Mouse (Mus musculus): Measurements from ENCODE around the gene Bcl2l12. TPM values are rescaled to one million over a fixed set of nuclear protein-coding genes. Genes with fewer than 3 reads are reported as not detected.

The Bcl2l12 gene
- polyA plus RNA-seq, 1 experiment from 2014 or later, result 10.2 TPM

DNA sequence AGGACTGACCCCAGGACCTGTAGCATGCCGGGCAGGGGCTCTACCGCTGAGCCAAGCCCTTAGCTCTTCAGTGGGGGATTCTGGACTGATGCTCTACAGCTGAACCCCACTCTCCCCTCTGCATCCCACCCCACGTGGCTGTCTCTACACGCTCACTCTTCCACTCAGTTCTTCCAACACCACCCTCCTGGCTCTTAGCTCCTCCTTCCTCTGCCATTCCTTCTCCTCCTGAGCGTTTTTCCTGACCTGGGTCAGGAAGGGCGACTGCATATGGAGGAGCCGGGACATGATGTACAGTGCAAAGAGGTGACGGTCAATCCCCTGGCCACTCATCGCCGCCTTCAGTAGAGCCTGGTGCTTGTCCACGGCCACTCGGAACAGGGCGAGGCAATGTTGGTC, 38.0 kb downstream of the Bcl2l12 start:
- Histone ChIP-seq H3K4me1 (ENCODE audit: control insufficient read depth, insufficient read depth, low read depth, low read length) (no peaks in the 10 kb centered on the region), H3K4me3 (ENCODE audit: low read length) (no peak overlapping the region), H3K27ac (ENCODE audit: low read depth, low read length) (no peak overlapping the region), H3K9me3 (ENCODE audit: control insufficient read depth, low read length) (no peaks in the 10 kb centered on the region), H3K27me3 (replicated peaks; ENCODE audit: control insufficient read depth, insufficient read depth, low read length) (no peaks in the 10 kb centered on the region), H3K36me3 (ENCODE audit: control insufficient read depth, insufficient read depth, low read length) (peaks cover 29% of the 10 kb centered on the region), H3K4me2 (ENCODE audit: low read length) (no peak overlapping the region), H3K9ac (ENCODE audit: low read depth, low read length) (no peak overlapping the region)
- no peak for ATAC-seq
- 90% methylated on average over 13 of the region's 13 CpGs for WGBS

DNA sequence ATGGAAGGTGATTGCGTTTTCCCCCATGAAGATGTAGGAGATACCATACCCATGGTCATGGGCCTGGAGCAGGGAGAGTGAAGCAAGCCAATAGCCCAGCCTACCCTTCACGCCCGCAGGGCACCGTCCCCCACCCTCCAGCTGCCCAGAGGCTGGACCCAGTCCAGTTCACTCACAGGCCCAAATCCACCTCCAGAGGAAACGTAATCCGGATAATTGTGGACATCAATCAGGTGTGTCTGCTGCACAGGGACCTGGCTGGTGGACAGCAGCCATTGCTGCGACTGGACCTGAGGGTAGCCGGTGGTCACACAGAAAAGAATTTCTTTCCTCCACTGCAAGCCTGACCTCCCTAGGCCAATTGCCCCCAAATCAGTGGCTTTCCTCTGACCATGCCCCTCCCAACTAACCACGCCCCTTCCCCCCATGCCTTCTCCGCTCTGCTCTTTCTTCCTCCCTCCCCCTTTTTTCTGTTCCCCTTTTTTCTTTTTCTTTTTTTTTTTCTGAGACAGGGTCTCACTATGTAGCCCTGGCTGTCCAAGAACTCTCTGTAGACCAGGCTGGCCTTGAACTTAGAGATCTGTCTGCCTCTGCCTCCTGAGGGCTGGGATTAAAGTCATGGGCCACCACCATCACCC, 38.5 kb downstream of the Bcl2l12 start:
- no peaks in the 10 kb centered on the region for H3K4me1 ChIP-seq (ENCODE audit: control insufficient read depth, insufficient read depth, low read depth, low read length)
- no peak overlapping the region for H3K4me2 ChIP-seq (ENCODE audit: low read length)
- no peak for ATAC-seq
- peaks cover 24% of the 10 kb centered on the region for H3K36me3 ChIP-seq (ENCODE audit: control insufficient read depth, insufficient read depth, low read length)
- no peak overlapping the region for H3K4me3 ChIP-seq (ENCODE audit: low read length)
- H3K9me3 ChIP-seq (ENCODE audit: control insufficient read depth, low read length), result no peaks in the 10 kb centered on the region
- H3K9ac ChIP-seq (ENCODE audit: low read depth, low read length), result no peak overlapping the region
- H3K27ac ChIP-seq (ENCODE audit: low read depth, low read length), result no peak overlapping the region
- 86% methylated on average over 10 of the region's 10 CpGs for WGBS
- no peaks in the 10 kb centered on the region for H3K27me3 ChIP-seq (replicated peaks; ENCODE audit: control insufficient read depth, insufficient read depth, low read length)

DNA sequence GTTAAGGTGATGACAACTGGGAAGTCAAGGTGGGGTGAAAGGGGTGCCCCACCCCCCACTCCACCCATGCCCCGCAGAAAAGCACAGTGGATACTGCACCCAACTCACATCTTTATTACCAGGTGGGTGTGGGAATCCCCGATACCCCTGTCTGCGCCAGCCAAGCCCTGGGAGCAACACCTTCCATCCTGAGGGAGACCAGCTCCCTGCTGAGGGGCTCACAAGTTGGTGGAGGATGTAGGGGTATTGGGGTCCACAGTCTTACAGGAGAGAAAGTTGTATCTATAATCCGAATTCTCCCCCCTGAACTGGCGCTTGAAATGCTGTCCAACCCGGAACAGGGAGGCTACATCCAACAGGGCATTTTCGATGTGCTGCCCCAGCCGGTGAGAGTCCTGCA, 39.2 kb downstream of the Bcl2l12 start:
- no peaks in the 10 kb centered on the region for H3K4me1 ChIP-seq (ENCODE audit: control insufficient read depth, insufficient read depth, low read depth, low read length)
- no peak overlapping the region for H3K27ac ChIP-seq (ENCODE audit: low read depth, low read length)
- no peak overlapping the region for H3K4me3 ChIP-seq (ENCODE audit: low read length)
- no peaks in the 10 kb centered on the region for H3K27me3 ChIP-seq (replicated peaks; ENCODE audit: control insufficient read depth, insufficient read depth, low read length)
- H3K4me2 ChIP-seq (ENCODE audit: low read length), result no peak overlapping the region
- 88% methylated on average over 8 of the region's 8 CpGs for WGBS
- ATAC-seq, result no peak
- H3K9ac ChIP-seq (ENCODE audit: low read depth, low read length), result no peak overlapping the region
- H3K9me3 ChIP-seq (ENCODE audit: control insufficient read depth, low read length), result no peaks in the 10 kb centered on the region
- peaks cover 22% of the 10 kb centered on the region for H3K36me3 ChIP-seq (ENCODE audit: control insufficient read depth, insufficient read depth, low read length)

DNA sequence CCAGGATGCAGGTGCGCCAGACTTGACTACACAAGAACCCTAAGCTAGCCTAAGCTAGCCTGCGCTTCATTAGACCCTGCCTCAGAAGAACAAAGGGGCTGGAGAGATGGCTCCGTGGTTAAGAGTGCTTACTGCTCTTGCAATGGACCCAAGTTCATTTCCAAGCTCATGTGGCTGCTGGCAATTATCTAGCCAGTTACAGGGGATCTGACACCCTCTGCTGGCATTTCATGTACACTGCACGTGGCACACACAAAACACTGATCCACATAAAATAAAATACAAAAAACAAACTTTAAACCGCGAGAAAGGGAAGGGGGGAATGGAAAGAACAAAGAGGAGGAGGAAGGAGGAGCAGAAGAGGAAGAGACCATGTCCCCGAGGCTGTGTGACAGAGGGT, 40.3 kb downstream of the Bcl2l12 start:
- no peak overlapping the region for H3K4me2 ChIP-seq (ENCODE audit: low read length)

DNA sequence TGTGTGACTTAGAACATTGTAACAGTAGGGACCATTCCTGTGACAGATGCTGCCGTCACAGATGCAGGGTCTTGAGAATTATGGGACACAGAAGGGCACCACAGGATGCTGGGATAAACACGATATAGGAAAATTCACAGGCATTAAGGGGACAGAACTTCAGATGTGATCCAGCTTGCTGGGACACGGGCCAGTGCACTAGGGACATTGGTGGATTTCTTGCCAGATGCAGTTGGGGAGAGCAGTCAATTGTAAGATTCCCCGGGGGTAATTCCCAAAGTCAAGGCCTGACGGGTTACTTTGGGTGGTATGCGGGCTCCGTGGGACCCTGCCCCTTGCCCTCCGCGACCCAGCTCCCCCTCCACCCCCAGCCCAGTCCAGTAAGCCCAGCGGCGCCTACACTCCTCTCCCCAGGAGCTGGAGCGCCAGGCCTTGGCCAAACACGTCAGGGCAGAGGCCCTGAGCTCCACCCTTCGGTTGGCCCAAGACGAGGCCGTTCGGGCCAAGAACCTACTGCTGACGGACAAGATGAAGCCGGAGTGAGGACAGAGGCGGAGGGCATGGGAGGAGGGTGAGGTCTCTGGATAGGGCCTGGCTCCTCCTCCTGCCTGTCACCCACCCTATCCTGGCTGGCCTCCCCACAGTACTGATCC, 41.2 kb downstream of the Bcl2l12 start:
- H3K9ac ChIP-seq (ENCODE audit: low read depth, low read length), result no peak overlapping the region
- no peak overlapping the region for H3K4me2 ChIP-seq (ENCODE audit: low read length)
- peaks cover under 1% of the 10 kb centered on the region; the same call in 1 of the 2 replicates for H3K4me1 ChIP-seq (ENCODE audit: control insufficient read depth, insufficient read depth, low read depth, low read length)
- H3K36me3 ChIP-seq (ENCODE audit: control insufficient read depth, insufficient read depth, low read length), result peaks cover 16% of the 10 kb centered on the region
- no peak overlapping the region for H3K27ac ChIP-seq (ENCODE audit: low read depth, low read length)
- 72% methylated on average over 20 of the region's 20 CpGs for WGBS
- ATAC-seq, result no peak
- H3K9me3 ChIP-seq (ENCODE audit: control insufficient read depth, low read length), result no peaks in the 10 kb centered on the region
- H3K4me3 ChIP-seq (ENCODE audit: low read length), result no peak overlapping the region
- no peaks in the 10 kb centered on the region for H3K27me3 ChIP-seq (replicated peaks; ENCODE audit: control insufficient read depth, insufficient read depth, low read length)

More for the DNA sequence above, 40.3 kb downstream of the Bcl2l12 start:
- Histone ChIP-seq H3K4me1 (ENCODE audit: control insufficient read depth, insufficient read depth, low read depth, low read length) (no peaks in the 10 kb centered on the region), H3K27ac (ENCODE audit: low read depth, low read length) (no peak overlapping the region), H3K36me3 (ENCODE audit: control insufficient read depth, insufficient read depth, low read length) (peaks cover 20% of the 10 kb centered on the region), H3K27me3 (replicated peaks; ENCODE audit: control insufficient read depth, insufficient read depth, low read length) (no peaks in the 10 kb centered on the region), H3K9ac (ENCODE audit: low read depth, low read length) (no peak overlapping the region), H3K9me3 (ENCODE audit: control insufficient read depth, low read length) (no peaks in the 10 kb centered on the region), H3K4me3 (ENCODE audit: low read length) (no peak overlapping the region)
- no peak for ATAC-seq
- 56% methylated on average over 7 of the region's 7 CpGs for WGBS

DNA sequence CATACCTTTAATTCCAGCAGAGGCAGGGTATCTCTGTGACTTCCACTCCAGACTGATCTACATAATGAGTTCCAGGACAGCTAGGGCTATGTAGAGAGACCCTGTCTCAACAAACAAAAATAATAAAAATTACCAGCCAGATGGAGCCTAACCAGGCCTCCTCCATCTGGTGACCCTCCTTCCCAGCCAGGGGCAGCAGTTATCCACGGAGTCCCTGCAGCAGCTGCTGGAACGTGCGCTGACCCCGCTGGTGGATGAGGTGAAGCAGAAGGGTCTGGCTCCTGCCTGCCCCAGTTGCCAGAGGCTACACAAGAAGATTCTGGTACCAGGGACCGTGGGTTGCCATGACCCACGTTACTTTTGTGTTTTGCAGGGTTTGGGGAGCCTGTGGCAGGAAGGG, 42.2 kb downstream of the Bcl2l12 start:
- no peak for ATAC-seq
- Histone ChIP-seq H3K9me3 (ENCODE audit: control insufficient read depth, low read length) (no peaks in the 10 kb centered on the region), H3K4me2 (ENCODE audit: low read length) (no peak overlapping the region), H3K27ac (ENCODE audit: low read depth, low read length) (no peak overlapping the region), H3K9ac (ENCODE audit: low read depth, low read length) (0 out of 2 replicates have a peak overlapping the region, but pooled peaks have one; percentile 36), H3K4me3 (ENCODE audit: low read length) (no peak overlapping the region), H3K4me1 (ENCODE audit: control insufficient read depth, insufficient read depth, low read depth, low read length) (peaks cover 8% of the 10 kb centered on the region), H3K36me3 (ENCODE audit: control insufficient read depth, insufficient read depth, low read length) (peaks cover 10% of the 10 kb centered on the region; the same call in 1 of the 2 replicates), H3K27me3 (replicated peaks; ENCODE audit: control insufficient read depth, insufficient read depth, low read length) (peaks cover 5% of the 10 kb centered on the region)
- 50% methylated on average over 6 of the region's 6 CpGs for WGBS

DNA sequence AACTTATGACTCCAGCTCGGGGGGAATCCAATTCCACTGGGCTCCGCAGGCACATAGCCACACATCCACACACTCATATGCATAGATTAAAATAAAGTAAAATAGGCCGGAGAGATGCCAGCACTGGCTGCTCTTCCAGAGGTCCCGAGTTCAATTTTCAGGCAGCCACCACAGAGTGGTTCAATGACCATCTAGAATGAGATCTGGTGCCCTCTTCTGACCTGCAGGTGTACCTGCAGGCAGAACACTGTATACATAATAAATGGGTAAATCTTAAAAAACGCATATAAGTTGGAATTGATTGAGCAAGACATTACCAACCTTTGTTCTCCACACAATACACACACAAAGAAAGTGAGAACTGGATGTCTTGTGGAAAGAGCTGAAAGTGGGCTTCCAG, 42.9 kb downstream of the Bcl2l12 start:
- Histone ChIP-seq H3K9me3 (ENCODE audit: control insufficient read depth, low read length) (no peaks in the 10 kb centered on the region), H3K4me2 (ENCODE audit: low read length) (no peak overlapping the region), H3K27ac (ENCODE audit: low read depth, low read length) (no peak overlapping the region), H3K9ac (ENCODE audit: low read depth, low read length) (no peak overlapping the region), H3K36me3 (ENCODE audit: control insufficient read depth, insufficient read depth, low read length) (peaks cover 5% of the 10 kb centered on the region; the same call in 1 of the 2 replicates), H3K4me3 (ENCODE audit: low read length) (no peak overlapping the region), H3K27me3 (replicated peaks; ENCODE audit: control insufficient read depth, insufficient read depth, low read length) (peaks cover 8% of the 10 kb centered on the region), H3K4me1 (ENCODE audit: control insufficient read depth, insufficient read depth, low read depth, low read length) (peaks cover 8% of the 10 kb centered on the region)
- ATAC-seq, result no peak
- WGBS, result 58% methylated on average over 5 of the region's 5 CpGs

DNA sequence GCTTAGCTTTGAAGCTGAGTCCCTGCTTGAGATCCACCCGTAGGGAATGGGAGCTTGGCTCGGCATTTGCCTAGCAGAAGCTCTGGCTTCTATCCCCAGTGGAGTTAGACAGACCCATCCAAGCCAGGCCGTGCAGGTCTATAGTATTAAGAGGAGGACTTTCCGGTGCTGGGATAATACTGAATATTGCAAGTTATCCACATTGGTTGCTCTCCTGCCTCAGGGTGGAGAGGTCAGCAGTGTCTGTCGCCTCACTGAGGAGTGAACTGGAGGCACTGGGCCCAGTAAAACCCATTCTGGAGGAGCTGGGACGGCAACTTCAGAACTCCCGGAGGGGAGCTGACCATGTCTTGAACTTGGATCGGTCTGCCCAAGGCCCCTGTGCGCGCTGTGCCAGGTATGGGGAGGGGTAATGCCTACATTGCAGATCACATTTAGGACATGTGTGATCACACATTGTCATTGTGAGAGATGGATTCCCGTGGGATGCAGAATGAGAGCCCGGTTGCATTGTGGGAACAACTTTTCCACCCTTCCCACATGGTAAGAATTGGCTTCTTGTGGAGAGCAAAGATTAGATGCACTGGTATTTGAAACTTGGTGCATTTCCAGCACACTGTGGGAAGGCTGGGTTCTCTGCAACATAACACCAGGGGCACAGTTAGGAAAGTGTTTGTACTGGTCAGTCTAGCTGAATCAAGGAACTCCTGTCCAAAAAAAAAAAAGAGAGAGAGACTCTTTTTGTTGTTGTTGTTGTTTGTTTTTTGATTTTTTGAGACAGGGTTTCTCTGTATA, 44.2 kb downstream of the Bcl2l12 start:
- Histone ChIP-seq H3K27ac (ENCODE audit: low read depth, low read length) (no peak overlapping the region), H3K4me3 (ENCODE audit: low read length) (no peak overlapping the region), H3K9ac (ENCODE audit: low read depth, low read length) (no peak overlapping the region), H3K4me1 (ENCODE audit: control insufficient read depth, insufficient read depth, low read depth, low read length) (peaks cover 8% of the 10 kb centered on the region), H3K4me2 (ENCODE audit: low read length) (no peak overlapping the region), H3K27me3 (replicated peaks; ENCODE audit: control insufficient read depth, insufficient read depth, low read length) (peaks cover 16% of the 10 kb centered on the region), H3K36me3 (ENCODE audit: control insufficient read depth, insufficient read depth, low read length) (0 out of 2 replicates have a peak, but pooled peaks cover 2% of the 10 kb centered on the region), H3K9me3 (ENCODE audit: control insufficient read depth, low read length) (no peaks in the 10 kb centered on the region)
- WGBS, result 79% methylated on average over 12 of the region's 12 CpGs
- no peak for ATAC-seq

DNA sequence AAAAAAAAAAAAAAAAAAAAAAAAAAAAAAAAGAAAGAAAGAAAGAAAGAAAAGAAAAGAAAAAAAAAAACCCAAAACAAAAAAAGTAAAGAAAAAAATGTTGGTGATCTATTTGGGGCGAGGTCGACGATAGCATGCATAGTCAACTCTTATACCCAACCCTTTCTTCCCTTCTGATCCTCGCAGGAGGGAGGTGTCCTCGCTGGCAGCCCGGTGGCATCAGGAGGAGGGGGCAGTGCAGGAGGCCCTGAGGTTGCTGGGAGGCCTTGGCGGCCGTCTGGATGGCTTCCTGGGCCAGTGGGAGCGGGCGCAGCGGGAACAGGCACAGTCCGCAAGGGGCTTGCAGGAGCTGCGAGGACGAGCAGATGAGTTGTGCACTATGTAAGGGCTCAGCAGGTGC, 45.0 kb downstream of the Bcl2l12 start:
- Histone ChIP-seq H3K36me3 (ENCODE audit: control insufficient read depth, insufficient read depth, low read length) (no peaks in the 10 kb centered on the region), H3K9me3 (ENCODE audit: control insufficient read depth, low read length) (no peaks in the 10 kb centered on the region), H3K27me3 (replicated peaks; ENCODE audit: control insufficient read depth, insufficient read depth, low read length) (peaks cover 16% of the 10 kb centered on the region), H3K4me2 (ENCODE audit: low read length) (no peak overlapping the region), H3K27ac (ENCODE audit: low read depth, low read length) (no peak overlapping the region), H3K4me3 (ENCODE audit: low read length) (no peak overlapping the region), H3K4me1 (ENCODE audit: control insufficient read depth, insufficient read depth, low read depth, low read length) (peaks cover 8% of the 10 kb centered on the region), H3K9ac (ENCODE audit: low read depth, low read length) (no peak overlapping the region)
- WGBS, result 59% methylated on average over 14 of the region's 14 CpGs
- ATAC-seq, result no peak

Data from hindbrain, embryonic 16.5 days (tissue).